Mouse (Mus musculus): ENCODE measurements around the gene Rpia. TPM values are rescaled to one million over a fixed set of nuclear protein-coding genes. Genes with fewer than 3 reads are reported as not detected.

Gene Rpia
- polyA plus RNA-seq, 1 experiment from 2014 or later, result 3.4 TPM

DNA sequence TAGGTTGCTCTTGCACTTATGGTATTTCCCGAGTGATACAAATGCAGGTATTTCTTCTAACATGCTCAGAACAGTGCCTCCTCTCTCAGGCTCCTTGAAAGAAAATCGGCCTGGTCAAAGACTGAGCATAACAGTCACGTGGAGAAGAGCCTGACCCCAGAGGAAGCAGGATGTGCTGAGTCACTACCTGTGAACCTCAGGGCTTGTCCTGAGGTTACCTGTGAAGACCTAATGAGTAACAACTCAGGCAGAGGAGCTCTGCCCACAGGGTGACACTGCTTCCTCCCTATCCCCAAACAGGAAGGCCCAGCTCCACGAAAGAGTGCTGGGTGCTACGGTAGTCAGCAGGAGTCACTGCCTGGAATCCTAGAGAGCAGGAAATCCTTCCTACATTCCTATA is 18.3 kb downstream of the Rpia start:
- Histone ChIP-seq H3K4me1 (no peaks in the 10 kb centered on the region), H3K27ac (replicated peaks) (peak overlapping the region; percentile 19), H3K36me3 (peaks cover 59% of the 10 kb centered on the region), H3K9me3 (replicated peaks) (no peaks in the 10 kb centered on the region), H3K27me3 (replicated peaks) (no peaks in the 10 kb centered on the region), H3K4me2 (no peak overlapping the region), H3K4me3 (replicated peaks) (no peak overlapping the region), H3K9ac (replicated peaks) (no peak overlapping the region)
- WGBS, result 82% methylated on average over 5 of the region's 5 CpGs
- no peak for ATAC-seq (ENCODE audit: low FRiP score)

DNA sequence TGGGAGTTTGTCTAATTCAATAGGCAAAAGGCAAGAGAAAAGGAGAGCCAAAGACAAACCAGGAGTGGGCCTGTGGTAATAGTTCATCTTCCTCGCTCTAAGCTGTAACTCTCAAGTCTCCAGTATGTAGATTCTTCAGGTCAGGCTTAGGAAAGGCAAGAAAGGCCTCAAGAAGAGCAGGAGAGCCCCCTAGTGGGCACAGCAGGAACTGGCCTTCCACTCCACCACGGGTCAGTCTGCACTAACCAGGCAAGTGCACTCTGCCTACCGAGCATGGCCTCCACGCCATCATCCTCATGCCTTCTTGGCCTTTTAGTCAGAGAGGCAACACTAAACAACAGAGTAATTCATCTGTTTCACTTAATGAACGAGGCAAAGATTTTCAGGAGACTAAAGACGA is 23.3 kb downstream of the Rpia start:
- peaks cover 70% of the 10 kb centered on the region for H3K36me3 ChIP-seq
- no peaks in the 10 kb centered on the region for H3K4me1 ChIP-seq
- no peak overlapping the region for H3K4me3 ChIP-seq (replicated peaks)
- no peak overlapping the region for H3K4me2 ChIP-seq
- no peaks in the 10 kb centered on the region for H3K27me3 ChIP-seq (replicated peaks)
- no peaks in the 10 kb centered on the region for H3K9me3 ChIP-seq (replicated peaks)
- H3K27ac ChIP-seq (replicated peaks), result no peak overlapping the region
- ATAC-seq (ENCODE audit: low FRiP score), result peak; percentile 79
- H3K9ac ChIP-seq (replicated peaks), result no peak overlapping the region
- 32% methylated on average over 6 of the region's 6 CpGs for WGBS

DNA sequence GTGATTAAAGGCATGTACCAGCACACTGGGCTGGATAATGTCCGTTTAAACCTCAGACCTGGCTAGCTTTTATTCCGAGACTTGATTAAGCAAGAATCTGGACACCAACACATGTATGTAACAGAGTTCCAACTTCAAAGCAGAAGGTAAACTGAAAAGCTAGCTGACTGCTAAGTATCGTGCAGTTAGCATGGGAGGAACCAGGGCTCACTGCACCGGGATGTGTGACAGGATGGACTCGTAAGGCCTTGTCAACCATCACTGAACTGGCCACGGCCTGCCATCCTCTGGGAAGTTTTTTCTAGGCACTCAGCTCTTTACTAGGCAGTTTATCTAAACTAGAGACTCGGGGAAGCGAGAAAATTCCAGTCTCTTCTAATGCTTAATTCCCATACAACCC is 27.0 kb downstream of the Rpia start:
- Histone ChIP-seq H3K9me3 (replicated peaks) (no peaks in the 10 kb centered on the region), H3K27ac (replicated peaks) (no peak overlapping the region), H3K4me3 (replicated peaks) (no peak overlapping the region), H3K27me3 (replicated peaks) (no peaks in the 10 kb centered on the region), H3K4me2 (no peak overlapping the region), H3K36me3 (peaks cover 37% of the 10 kb centered on the region), H3K9ac (replicated peaks) (no peak overlapping the region), H3K4me1 (no peaks in the 10 kb centered on the region)
- ATAC-seq (ENCODE audit: low FRiP score), result no peak
- 92% methylated on average over 8 of the region's 8 CpGs for WGBS

DNA sequence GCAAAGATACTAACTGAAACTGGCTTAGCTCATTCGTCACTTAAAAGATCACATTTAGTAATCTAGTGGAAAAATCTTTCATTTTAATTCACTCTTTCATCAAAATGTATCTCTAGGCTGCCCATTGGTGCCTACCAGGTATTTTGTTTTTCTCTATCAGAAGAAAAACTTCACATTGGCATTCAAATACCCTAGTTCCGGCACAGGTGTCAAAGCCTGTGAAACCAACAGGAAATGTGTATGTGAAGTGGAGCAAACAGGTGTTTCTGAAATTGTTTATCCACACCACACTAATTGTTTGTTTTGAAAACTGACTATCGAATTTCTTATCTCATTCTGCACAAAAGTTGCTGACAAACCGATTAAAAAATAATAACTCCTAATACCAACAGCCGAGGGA is 27.5 kb downstream of the Rpia start:
- Histone ChIP-seq H3K4me2 (no peak overlapping the region), H3K4me1 (no peaks in the 10 kb centered on the region), H3K9me3 (replicated peaks) (no peaks in the 10 kb centered on the region), H3K4me3 (replicated peaks) (no peak overlapping the region), H3K9ac (replicated peaks) (no peak overlapping the region), H3K27ac (replicated peaks) (no peak overlapping the region), H3K36me3 (peaks cover 31% of the 10 kb centered on the region), H3K27me3 (replicated peaks) (no peaks in the 10 kb centered on the region)
- 94% methylated on average over 5 of the region's 5 CpGs for WGBS
- no peak for ATAC-seq (ENCODE audit: low FRiP score)

DNA sequence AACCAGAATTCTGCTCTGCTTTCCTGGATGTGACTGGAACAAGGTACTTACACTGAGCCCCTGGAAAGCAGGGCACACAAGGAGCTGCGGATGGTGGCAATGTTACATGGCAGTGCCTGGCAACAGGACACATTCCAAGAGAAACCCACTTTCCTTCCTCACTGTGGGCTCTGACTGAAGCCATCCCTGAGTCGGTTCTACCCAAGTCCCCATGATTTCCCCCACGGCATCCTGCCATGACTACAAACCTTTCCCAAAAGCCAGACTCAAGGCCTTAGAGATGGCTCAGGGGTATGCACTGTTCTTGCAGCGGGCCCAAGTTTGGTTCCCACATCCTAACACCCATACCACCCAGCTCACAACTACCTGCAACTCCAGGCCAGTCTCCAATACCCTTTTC is 28.2 kb downstream of the Rpia start:
- Histone ChIP-seq H3K9ac (replicated peaks) (no peak overlapping the region), H3K36me3 (peaks cover 29% of the 10 kb centered on the region), H3K9me3 (replicated peaks) (no peaks in the 10 kb centered on the region), H3K27ac (replicated peaks) (no peak overlapping the region), H3K27me3 (replicated peaks) (no peaks in the 10 kb centered on the region), H3K4me1 (no peaks in the 10 kb centered on the region), H3K4me2 (no peak overlapping the region), H3K4me3 (replicated peaks) (no peak overlapping the region)
- ATAC-seq (ENCODE audit: low FRiP score), result no peak
- WGBS, result 97% methylated on average over 4 of the region's 4 CpGs

DNA sequence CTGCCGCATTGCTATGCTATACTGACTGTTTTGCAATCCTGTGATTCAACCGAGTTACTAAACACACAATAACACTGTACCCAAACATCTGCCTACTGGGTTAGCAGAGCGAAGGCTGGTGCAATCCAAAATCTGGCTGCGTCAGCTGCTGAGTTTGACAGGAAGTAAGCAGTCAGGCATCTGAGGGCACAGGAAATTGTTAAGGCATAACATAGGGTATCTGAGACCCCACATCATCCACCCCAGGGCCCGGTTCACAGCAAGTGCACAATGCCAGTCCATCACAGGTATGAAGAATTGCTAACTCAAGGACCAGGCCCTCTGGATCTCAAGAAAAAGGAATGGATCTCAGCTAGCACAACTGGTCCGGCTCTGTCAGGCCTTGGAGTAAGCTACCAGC is 29.4 kb downstream of the Rpia start:
- Histone ChIP-seq H3K9ac (replicated peaks) (no peak overlapping the region), H3K27ac (replicated peaks) (no peak overlapping the region), H3K4me3 (replicated peaks) (no peak overlapping the region), H3K36me3 (peaks cover 21% of the 10 kb centered on the region), H3K27me3 (replicated peaks) (no peaks in the 10 kb centered on the region), H3K9me3 (replicated peaks) (no peaks in the 10 kb centered on the region), H3K4me1 (no peaks in the 10 kb centered on the region), H3K4me2 (no peak overlapping the region)
- no peak for ATAC-seq (ENCODE audit: low FRiP score)
- WGBS, result 90% methylated on average over 6 of the region's 6 CpGs

DNA sequence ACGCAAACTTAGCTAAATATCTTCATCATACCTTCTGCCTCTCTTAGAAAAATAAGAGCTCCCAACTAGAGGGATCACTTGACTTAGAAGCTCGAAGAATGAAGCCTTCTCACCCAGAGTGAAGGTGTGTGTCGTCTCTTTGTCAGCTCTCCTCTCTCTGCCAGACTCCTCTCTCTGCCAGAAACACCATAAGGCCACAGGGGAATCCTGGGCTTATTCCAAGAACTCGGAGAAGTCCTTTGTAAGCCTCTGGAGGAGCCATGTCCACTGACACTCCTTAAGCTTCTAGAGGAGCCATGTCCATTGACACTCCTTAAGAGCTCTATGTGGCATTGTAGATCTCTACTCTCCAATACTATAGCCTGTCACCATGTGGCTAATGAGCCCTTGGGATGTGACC is 31.1 kb downstream of the Rpia start:
- WGBS, result 86% methylated on average over 4 of the region's 4 CpGs
- H3K36me3 ChIP-seq, result peaks cover 10% of the 10 kb centered on the region
- H3K9ac ChIP-seq (replicated peaks), result no peak overlapping the region
- H3K27ac ChIP-seq (replicated peaks), result no peak overlapping the region
- H3K27me3 ChIP-seq (replicated peaks), result no peaks in the 10 kb centered on the region
- H3K4me3 ChIP-seq (replicated peaks), result no peak overlapping the region
- no peak for ATAC-seq (ENCODE audit: low FRiP score)
- no peak overlapping the region for H3K4me2 ChIP-seq
- no peaks in the 10 kb centered on the region for H3K4me1 ChIP-seq
- no peaks in the 10 kb centered on the region for H3K9me3 ChIP-seq (replicated peaks)

DNA sequence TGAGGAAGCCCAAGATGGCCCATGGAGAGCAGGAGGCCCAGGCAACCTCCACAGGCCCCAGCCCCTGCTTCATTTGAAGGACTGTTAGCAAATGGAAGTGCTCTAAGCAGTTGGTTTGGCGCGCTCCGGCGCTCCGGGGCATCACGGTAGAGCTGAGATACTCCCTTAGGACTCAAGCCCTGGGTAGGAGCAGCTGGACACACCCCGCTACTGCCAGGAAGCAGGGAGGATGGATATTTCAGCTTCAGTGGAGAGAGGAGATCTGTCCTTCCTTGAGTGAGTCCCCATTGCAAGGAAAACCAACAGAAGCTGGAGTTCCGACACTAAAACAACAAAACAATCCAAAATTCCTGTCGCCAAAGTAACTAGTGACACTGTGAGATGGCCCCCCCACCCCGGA is 37.2 kb downstream of the Rpia start:
- Histone ChIP-seq H3K9me3 (replicated peaks) (no peaks in the 10 kb centered on the region), H3K4me1 (no peaks in the 10 kb centered on the region), H3K27ac (replicated peaks) (no peak overlapping the region), H3K4me2 (no peak overlapping the region), H3K9ac (replicated peaks) (no peak overlapping the region), H3K27me3 (replicated peaks) (no peaks in the 10 kb centered on the region), H3K4me3 (replicated peaks) (no peak overlapping the region), H3K36me3 (no peaks in the 10 kb centered on the region)
- ATAC-seq (ENCODE audit: low FRiP score), result no peak
- WGBS, result 86% methylated on average over 10 of the region's 10 CpGs

DNA sequence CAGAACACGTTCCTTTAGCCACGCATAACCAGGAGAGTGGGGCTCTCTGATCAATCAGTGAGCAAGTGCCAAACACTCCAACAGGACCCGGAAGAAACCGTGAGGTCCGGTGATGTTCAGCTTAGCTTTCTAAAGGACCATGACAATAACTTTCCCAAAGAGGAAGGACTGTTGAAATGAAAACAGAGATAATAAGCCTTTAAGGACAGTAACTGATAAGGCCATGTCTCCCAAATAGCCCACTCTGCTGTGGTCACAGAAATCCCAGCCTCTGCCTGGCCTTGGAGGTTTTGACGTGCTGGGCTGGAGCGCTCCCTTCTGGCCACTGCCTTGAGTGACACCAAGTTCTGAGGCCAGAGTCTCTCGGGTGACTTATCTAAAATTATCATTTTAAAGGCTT is 39.7 kb downstream of the Rpia start:
- no peak for ATAC-seq (ENCODE audit: low FRiP score)
- Histone ChIP-seq H3K4me2 (no peak overlapping the region), H3K27ac (replicated peaks) (no peak overlapping the region), H3K4me3 (replicated peaks) (no peak overlapping the region), H3K9ac (replicated peaks) (no peak overlapping the region), H3K27me3 (replicated peaks) (no peaks in the 10 kb centered on the region), H3K9me3 (replicated peaks) (no peaks in the 10 kb centered on the region), H3K4me1 (no peaks in the 10 kb centered on the region), H3K36me3 (no peaks in the 10 kb centered on the region)
- WGBS, result 57% methylated on average over 8 of the region's 8 CpGs

DNA sequence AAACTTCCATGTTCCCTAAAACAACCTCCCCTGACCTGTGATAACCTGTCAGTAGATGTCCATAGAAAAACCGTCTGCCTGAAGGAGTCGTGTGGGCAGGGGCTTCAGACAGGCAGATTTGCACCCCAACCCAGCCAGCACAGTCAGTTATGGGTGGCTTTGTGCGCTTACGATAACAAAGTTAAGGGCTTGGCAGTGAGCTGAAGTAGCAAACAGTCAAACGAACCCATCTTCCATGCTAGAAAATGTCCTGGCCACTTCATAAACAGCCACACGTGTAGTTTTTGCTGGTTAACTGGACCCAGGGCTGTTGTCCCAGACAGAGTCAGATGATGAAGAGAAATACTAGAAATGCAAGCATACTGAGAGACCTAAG is 40.1 kb downstream of the Rpia start:
- H3K27ac ChIP-seq (replicated peaks), result no peak overlapping the region
- H3K4me1 ChIP-seq, result no peaks in the 10 kb centered on the region
- H3K27me3 ChIP-seq (replicated peaks), result no peaks in the 10 kb centered on the region
- H3K36me3 ChIP-seq, result no peaks in the 10 kb centered on the region
- H3K9me3 ChIP-seq (replicated peaks), result no peaks in the 10 kb centered on the region
- H3K4me2 ChIP-seq, result no peak overlapping the region
- no peak overlapping the region for H3K4me3 ChIP-seq (replicated peaks)
- H3K9ac ChIP-seq (replicated peaks), result no peak overlapping the region
- ATAC-seq (ENCODE audit: low FRiP score), result no peak
- 79% methylated on average over 6 of the region's 6 CpGs for WGBS

DNA sequence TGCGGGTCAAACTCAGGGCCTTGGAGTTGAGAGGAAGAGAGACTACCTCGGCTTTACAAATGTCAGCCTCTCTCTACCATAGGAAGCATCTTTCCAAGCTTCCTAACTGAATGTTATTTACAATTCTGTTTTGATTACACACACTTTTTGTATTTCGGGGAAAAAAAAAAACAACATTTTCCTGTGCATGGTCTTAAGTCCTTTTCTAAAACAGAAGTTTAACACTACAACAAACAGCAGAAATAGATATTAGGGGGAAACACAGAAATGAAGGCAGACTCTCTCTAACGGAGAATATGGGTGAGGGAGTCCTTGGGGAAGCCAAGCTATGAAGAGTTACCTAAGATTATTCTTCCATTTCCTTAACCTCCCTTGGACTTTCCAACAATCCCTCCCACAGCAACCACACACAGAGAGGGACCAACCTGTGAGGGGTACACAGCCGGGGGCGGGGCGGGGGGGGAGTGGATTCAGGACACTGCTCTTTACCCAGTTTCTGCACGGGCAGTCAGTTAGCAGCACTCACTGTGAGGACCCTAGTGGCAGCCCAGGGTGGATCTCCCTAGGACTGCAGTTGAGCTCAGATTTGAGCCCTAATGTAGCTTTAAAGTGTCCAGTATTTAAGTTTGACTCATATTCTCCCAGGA is 40.7 kb downstream of the Rpia start:
- WGBS, result 82% methylated on average over 8 of the region's 8 CpGs

DNA sequence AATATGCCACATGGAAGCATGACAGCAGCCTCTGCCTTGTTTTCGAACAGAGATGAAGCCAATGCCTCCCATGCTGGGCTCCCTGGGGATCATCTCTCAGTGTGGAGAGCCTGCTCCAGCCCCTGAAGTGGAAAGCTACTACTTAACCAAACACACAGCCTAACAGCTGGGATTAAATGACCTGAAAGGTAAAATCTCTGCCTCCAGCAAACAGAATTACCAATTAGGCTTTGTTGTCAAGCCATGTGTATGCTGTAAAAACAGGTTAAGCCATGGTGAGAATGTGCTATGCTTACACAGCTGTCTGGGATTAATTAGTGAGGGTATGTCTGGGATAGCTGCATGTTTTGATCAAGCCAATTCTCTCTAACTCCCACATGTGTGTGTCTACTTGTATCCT is 42.3 kb downstream of the Rpia start:
- no peak overlapping the region for H3K4me3 ChIP-seq (replicated peaks)
- ATAC-seq (ENCODE audit: low FRiP score), result no peak; the same call in 1 of the 2 replicates
- no peak overlapping the region for H3K9ac ChIP-seq (replicated peaks)
- H3K4me2 ChIP-seq, result no peak overlapping the region
- WGBS, result 41% methylated on average over 1 of the region's 1 CpGs
- H3K27me3 ChIP-seq (replicated peaks), result no peaks in the 10 kb centered on the region
- no peaks in the 10 kb centered on the region for H3K4me1 ChIP-seq
- H3K27ac ChIP-seq (replicated peaks), result no peak overlapping the region
- H3K36me3 ChIP-seq, result no peaks in the 10 kb centered on the region
- H3K9me3 ChIP-seq (replicated peaks), result no peaks in the 10 kb centered on the region

More for the DNA sequence above, 40.7 kb downstream of the Rpia start:
- Histone ChIP-seq H3K36me3 (no peaks in the 10 kb centered on the region), H3K4me2 (no peak overlapping the region), H3K27ac (replicated peaks) (no peak overlapping the region), H3K4me1 (no peaks in the 10 kb centered on the region), H3K9me3 (replicated peaks) (no peaks in the 10 kb centered on the region), H3K4me3 (replicated peaks) (no peak overlapping the region), H3K27me3 (replicated peaks) (no peaks in the 10 kb centered on the region), H3K9ac (replicated peaks) (no peak overlapping the region)
- ATAC-seq (ENCODE audit: low FRiP score), result no peak

DNA sequence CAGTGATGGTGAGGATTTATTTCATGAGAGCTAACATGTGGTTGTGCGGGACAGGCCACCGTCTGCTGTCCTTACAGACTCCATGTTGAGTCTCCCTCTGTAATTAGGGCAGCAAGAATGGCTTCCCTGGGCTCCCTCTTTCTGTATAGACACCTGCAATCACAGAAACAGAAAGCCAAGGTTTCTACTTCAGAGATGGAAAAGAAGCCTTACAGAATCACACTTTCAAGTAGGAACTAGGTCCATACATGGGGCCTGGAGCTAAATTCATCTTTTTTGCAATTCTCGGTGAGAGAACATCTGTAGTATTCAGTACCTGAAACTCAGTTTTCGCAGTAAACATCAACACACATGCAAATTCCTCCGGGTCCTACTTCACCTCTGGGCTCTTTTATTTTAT is 44.3 kb downstream of the Rpia start:
- H3K36me3 ChIP-seq, result no peaks in the 10 kb centered on the region
- H3K9ac ChIP-seq (replicated peaks), result no peak overlapping the region
- H3K9me3 ChIP-seq (replicated peaks), result no peaks in the 10 kb centered on the region
- ATAC-seq (ENCODE audit: low FRiP score), result no peak
- H3K4me2 ChIP-seq, result no peak overlapping the region
- WGBS, result 94% methylated on average over 5 of the region's 5 CpGs
- no peaks in the 10 kb centered on the region for H3K4me1 ChIP-seq
- no peaks in the 10 kb centered on the region for H3K27me3 ChIP-seq (replicated peaks)
- no peak overlapping the region for H3K27ac ChIP-seq (replicated peaks)
- H3K4me3 ChIP-seq (replicated peaks), result no peak overlapping the region
